Mouse (Mus musculus) macrophage (primary cell): ENCODE measurements around the gene Gps2. TPM values are rescaled to one million over a fixed set of nuclear protein-coding genes. Genes with fewer than 3 reads are reported as not detected.
A peak's percentile ranks its signal among the peaks of the same experiment; 100 is the strongest.
"Not testable (repeated sequence)": the region's sequence is repeated elsewhere in the genome, so short reads cannot be mapped to it uniquely, and the experiment has no call there.

Experiments
- H3K27ac ChIP-seq: fragments of 350-480 bp; formaldehyde crosslinking; 2 replicates; pipeline ENCODE4 v1.9.0; 2021
- H3K36me3 ChIP-seq: fragments of 350-480 bp; formaldehyde crosslinking; 2 replicates; pipeline ENCODE4 v1.9.0; 2021; ENCODE audit errors: inconsistent target
- H3K4me3 ChIP-seq: fragments of 350-480 bp; formaldehyde crosslinking; 2 replicates; pipeline ENCODE4 v1.9.0; 2021; ENCODE audit errors: inconsistent target
- H3K79me2 ChIP-seq: fragments of 350-480 bp; formaldehyde crosslinking; 2 replicates; pipeline ENCODE4 v1.9.0; 2021; ENCODE audit errors: inconsistent target
- WGBS: methylation state at CpG from one replicate; pipeline ENCODE4 v1.1.7; 2026; ENCODE audit warnings: inconsistent platforms; ENCODE audit not compliant: missing documents; 5-methylcytosine and 5-hydroxymethylcytosine counted together
- polyA plus RNA-seq: library from polyadenylated mRNA; stranded (reverse); fragments of 250-400 nt; gene quantifications from 3 replicates; pipeline ENCODE4 v1.2.4, GENCODE M21; 2018; ENCODE audit warnings: inconsistent platforms

The Gps2 gene
- polyA plus RNA-seq, 1 experiment from 2014 or later, result 74.1 TPM

DNA sequence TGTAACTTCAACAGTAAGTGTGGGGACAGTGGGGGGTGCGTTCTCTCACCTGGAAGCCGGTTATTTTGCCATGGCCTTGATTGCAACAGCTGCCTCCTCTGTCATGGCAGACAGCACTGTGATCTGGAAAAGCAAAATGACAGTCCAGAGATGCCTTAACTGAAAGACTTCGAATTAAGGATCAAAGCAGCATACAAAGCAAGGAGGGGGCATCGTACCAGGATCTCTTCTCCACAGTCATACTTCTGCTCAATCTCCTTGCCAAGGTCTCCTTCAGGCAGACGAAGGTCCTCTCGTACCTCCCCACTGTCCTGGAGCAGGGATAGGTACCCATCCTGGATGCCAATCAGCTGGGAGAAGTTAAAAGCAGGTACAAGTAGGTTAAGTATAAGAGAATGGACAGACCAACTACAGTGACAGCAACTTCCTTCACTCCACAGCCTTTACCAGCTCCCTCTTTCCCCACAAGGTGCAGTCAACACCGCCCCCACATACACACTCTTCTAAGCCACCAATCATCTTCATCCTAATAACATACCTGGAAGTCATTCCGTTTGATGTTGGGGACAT, 3.8 kb downstream of the Gps2 start:
- Histone ChIP-seq H3K4me3 (no peak overlapping the region), H3K36me3 (peaks cover 34% of the 10 kb centered on the region), H3K79me2 (peaks cover 61% of the 10 kb centered on the region), H3K27ac (no peak overlapping the region)
- 78% methylated on average over 8 of the region's 8 CpGs for WGBS

DNA sequence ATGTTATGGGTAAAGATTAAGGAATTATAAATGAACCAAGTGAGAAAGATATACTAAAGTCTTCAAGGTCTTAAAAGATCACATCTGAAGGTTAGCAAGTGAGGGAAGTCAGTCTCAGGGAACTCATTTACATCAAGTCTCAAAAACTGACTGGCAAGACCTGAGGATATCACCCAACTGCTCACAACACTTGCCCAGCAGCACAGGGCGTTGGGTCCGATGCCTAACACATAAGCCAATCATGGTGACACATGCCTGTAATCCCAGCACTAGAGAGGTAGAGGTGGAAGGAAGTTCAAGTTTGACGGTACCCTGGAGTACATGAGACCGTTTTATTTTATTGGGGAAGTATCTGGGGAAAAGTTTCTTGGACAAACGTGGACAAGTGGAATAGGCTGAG, 4.4 kb downstream of the Gps2 start:
- Histone ChIP-seq H3K79me2 (peaks cover 61% of the 10 kb centered on the region), H3K4me3 (no peak overlapping the region), H3K27ac (no peak overlapping the region), H3K36me3 (peaks cover 33% of the 10 kb centered on the region)
- WGBS, result 68% methylated on average over 5 of the region's 5 CpGs

DNA sequence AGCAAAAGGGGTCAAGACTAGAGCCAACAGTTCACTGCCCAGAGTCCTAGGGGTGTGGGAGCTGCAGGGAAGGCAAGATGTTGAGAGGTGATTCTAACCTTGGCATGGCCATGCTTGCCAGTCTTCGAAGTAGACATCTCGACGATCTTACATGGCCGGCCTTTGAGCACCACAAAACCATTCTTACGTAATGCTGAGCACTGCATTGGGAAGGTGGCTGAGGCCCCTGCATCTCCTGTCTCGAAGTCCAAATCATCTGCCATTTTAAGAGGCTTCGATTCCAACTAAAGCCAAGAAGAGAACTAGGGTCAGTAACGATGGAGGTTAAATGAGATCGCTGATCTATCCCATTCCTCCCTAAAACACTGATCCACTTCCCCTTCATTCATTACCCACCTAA, 5.4 kb downstream of the Gps2 start:
- peak overlapping the region; percentile 77 for H3K27ac ChIP-seq
- H3K36me3 ChIP-seq, result peaks cover 33% of the 10 kb centered on the region
- peak overlapping the region; percentile 86 for H3K4me3 ChIP-seq
- WGBS, result 34% methylated on average over 9 of the region's 9 CpGs
- peaks cover 61% of the 10 kb centered on the region for H3K79me2 ChIP-seq

DNA sequence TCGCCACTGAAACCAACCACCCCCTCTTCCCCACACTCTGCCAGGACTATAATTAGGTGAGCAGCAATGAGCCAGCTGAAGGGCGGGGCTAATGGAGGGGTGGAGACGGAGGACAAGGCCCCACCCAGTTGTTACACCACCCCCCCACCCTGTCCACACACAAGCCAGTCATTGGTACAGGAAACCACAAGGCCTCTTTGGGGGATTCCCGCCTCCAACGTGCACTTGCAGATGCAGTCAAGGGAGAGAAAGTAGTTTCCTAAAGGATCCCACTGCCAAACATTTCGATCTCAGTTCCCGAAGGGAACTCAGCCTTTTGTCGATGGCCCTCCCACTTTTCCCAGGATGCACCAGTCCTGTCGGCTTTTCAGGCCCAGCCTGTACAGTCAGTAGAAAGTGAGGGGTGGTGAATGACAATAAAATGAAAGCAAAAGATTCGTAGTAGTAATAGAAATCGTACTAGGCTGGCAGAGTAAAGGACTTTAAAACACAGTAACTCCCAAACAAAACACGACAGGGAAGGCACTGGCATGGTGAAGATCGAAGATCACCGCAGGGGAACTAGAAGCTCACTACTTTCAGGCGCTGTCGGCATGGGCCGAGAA, 6.1 kb downstream of the Gps2 start:
- H3K4me3 ChIP-seq, result peak overlapping the region; percentile 86
- H3K79me2 ChIP-seq, result peaks cover 55% of the 10 kb centered on the region
- WGBS, result 1% methylated on average over 17 of the region's 17 CpGs
- peaks cover 33% of the 10 kb centered on the region for H3K36me3 ChIP-seq
- H3K27ac ChIP-seq, result peak overlapping the region; percentile 77

DNA sequence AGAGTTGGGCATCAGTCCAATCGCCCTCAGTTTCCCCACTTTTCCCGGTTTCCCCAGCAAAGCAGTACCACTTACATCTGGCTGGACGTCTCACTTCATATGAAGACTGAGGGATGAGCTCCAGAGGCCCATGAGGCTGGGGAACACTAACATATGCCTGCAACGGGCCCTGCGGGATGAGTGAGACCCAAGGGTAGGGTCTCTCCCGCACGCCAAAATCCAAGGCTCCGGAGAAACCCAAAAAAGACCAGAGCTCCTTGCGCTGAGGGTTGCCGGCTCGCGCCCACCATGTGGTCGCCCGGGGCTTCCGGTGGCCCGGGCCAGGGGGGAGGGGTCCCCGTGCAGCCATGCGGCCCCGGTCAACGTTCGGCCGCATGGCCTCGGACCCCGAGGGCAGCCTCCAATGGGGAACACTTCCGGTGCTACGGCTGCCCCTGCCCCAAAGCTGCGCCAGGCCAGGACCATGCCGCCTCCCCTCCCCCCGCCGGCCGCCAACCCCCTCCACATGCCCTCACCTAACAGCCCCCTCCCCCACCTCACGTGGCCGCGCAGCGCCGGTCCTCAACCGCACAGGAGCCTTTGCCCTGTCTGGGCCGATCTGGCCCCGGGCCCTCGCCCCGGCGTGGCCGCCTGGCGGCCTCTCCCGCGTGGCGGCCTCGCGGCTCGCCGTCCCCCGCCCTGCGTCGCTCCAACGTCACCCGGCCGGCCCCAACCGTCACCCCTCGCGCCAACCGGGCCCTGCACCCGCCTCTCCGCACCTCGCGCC, 6.8 kb downstream of the Gps2 start:
- Histone ChIP-seq H3K36me3 (peaks cover 33% of the 10 kb centered on the region), H3K79me2 (peaks cover 48% of the 10 kb centered on the region), H3K4me3 (peak overlapping the region; percentile 86), H3K27ac (peak overlapping the region; percentile 77)
- WGBS, result under 1% methylated on average over 42 of the region's 65 CpGs

DNA sequence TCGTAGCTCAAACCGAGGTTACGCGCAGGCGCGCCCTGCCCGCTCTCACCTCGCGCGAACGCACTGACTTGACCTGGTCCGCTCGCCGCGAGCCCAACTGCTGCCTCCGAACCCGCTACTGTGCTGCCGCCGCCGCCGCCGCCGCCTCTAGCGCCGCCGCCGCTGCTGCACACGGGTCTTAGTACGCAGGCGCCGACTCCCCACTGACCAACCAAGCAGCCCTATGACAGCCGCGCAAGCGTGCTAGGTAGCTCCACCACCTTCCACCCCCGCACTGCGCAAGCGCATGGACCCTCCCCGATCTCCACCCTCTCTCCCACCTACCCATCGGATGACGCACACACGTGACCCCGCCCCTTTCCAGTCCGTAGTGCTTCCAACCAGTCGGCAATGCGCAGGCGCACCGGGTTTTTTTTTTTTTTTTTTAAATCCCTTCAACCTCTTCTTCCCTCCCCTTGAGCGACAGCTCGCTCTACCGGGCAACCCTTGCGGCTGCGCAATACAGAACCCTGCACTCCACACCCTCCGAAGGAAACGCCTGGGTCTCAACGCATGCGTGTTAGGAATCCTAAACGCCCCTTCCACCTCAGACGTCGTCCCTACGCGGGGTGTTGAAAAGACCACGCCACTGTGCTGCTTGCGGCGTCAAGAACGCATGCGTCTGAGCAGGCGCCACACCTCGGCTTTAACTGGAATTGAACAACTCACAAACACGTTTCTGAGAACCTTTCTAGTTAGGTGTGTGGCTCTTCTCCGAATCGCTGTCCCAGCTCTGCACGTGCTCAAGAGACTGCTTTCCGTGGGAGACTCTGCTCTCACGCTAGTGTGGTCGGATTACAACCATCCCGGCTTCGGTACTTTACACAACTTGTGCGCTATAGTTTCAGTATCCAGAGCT, 7.7 kb downstream of the Gps2 start, which contains the start of gene Eif5a:
Gene Eif5a, minus strand, starts transcription at position 845 of the 898 bp plus-strand sequence.
- WGBS, result under 1% methylated on average over 78 of the region's 78 CpGs
- peaks cover 24% of the 10 kb centered on the region for H3K36me3 ChIP-seq
- H3K79me2 ChIP-seq, result peaks cover 39% of the 10 kb centered on the region
- H3K4me3 ChIP-seq, result peak within 1 kb of the TSS; percentile 86
- H3K27ac ChIP-seq, result peak within 1 kb of the TSS; percentile 85

DNA sequence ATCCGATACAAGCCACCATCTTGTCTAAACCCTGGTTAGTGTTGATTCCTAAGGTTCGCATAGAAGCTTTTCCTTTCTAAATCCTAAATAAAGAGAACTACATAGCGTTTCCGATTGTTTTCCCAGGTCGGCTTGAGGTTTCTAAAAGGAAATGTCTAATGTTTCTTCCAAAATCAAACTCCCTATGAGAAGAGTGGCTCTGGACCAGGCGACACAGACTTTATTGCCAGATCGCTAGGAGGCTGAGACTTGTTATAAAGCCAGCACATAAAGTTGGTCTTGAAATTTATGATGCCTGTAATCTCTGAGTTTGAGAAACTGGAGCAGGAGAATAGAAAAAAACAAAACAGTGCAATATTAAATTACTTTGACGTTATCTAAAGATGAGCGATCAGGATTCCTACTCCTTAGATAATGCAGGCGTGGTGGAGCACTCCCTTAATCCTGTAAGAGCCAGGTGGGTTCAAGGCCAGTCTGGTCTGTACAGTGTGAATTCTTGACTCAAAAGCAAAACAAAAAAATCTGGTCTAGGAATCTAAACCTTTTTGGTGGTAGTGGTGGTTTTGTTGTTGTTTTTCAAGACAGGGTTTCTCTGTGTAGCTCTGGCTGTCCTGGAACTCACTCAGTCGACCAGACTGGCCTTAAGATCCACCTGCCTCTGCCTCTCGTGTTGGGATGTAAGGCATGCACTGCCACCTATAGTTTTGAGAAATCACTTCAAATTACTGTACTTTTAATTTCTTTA, 8.5 kb downstream of the Gps2 start:
- Histone ChIP-seq H3K36me3 (peaks cover 15% of the 10 kb centered on the region; the same call in 1 of the 2 replicates), H3K27ac (peak overlapping the region; percentile 85), H3K79me2 (peaks cover 31% of the 10 kb centered on the region), H3K4me3 (peak overlapping the region; percentile 67)
- WGBS, result 9% methylated on average over 12 of the region's 12 CpGs

DNA sequence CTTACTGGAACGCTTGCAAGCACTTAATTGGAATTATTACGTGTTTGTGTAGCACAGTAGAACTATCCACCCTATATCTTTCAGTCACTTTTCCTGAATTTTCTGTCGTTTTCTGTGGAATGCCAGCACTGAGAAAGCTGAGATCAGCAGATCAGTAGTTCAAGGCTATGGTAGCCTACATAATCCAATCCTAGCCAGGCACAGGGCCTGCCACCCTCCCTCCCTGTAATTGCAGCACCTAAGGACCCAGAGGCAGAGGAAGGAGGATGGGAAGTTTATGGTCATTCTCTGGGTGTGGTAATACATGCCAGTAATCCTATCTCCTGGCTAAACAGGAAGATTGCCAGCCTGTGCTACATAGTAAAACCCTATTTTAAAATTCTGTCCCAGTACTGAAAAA, 9.1 kb downstream of the Gps2 start:
- Histone ChIP-seq H3K27ac (peak overlapping the region; percentile 85), H3K36me3 (peaks cover 10% of the 10 kb centered on the region; the same call in 1 of the 2 replicates), H3K79me2 (peaks cover 25% of the 10 kb centered on the region), H3K4me3 (peak overlapping the region; percentile 67; the same call in 1 of the 2 replicates)
- 80% methylated on average over 3 of the region's 3 CpGs for WGBS

DNA sequence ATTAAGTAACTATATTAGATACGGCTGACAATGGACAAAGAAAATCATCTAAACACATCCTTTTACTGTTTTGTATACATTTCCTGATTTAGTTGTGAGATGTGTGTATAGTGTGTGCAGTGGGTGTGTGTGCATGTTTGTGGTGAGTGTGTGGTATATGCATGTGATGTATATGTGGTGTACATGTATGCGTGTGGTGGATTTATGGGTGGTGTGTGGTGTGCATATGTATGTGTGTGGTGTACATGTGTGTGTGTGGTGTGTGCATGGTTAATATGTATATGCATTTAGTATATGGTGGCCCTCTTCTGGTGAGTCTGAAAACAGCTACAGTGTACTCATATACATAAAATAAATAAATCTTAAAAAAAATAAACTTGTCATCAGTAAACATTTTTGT, 13.8 kb downstream of the Gps2 start:
- WGBS, result 95% methylated on average over 2 of the region's 2 CpGs
- Histone ChIP-seq H3K27ac (no peak overlapping the region), H3K4me3 (no peak overlapping the region), H3K36me3 (no peaks in the 10 kb centered on the region), H3K79me2 (no peaks in the 10 kb centered on the region)

DNA sequence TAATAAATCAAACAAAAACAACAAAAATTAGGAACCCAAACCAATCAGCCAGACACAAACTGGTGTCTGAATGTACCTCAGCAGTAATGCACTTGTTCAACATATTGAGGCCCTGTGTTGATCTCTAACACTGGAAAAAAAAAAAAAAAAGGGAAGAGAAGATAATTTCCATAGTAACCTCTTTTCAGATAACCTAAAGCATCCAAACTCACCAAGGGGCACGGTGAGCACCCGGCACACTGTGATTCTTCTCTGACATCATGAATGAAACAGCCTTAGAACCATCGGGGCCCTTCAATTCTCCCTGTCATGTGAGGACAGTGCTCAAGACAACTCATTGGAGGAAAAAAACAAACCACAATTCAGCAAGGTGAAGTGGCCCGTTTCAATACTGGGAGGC, 16.0 kb downstream of the Gps2 start:
- Histone ChIP-seq H3K4me3 (no peak overlapping the region), H3K79me2 (no peaks in the 10 kb centered on the region), H3K27ac (no peak overlapping the region), H3K36me3 (no peaks in the 10 kb centered on the region)
- 57% methylated on average over 4 of the region's 4 CpGs for WGBS

DNA sequence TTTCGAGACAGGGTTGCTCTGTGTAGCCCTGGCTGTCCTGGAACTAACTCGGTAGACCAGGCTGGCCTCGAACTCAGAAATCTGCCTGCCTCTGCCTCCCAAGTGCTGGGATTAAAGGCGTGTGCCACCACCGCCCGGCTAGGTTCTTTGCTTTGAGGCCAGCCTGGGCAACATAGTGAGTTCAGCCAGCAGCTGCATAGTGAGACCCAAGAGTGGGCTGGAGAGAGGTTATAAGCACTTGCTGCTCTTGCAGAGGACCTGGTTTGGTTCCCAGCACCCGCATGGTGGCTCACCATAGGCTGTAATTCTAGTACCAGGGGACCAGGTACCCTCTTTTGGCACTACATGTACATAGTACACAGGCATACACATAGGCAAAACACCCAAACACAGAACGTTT, 16.5 kb downstream of the Gps2 start:
- WGBS, result 89% methylated on average over 8 of the region's 8 CpGs
- H3K4me3 ChIP-seq, H3K36me3 ChIP-seq, H3K79me2 ChIP-seq, H3K27ac ChIP-seq: not testable (repeated sequence)

DNA sequence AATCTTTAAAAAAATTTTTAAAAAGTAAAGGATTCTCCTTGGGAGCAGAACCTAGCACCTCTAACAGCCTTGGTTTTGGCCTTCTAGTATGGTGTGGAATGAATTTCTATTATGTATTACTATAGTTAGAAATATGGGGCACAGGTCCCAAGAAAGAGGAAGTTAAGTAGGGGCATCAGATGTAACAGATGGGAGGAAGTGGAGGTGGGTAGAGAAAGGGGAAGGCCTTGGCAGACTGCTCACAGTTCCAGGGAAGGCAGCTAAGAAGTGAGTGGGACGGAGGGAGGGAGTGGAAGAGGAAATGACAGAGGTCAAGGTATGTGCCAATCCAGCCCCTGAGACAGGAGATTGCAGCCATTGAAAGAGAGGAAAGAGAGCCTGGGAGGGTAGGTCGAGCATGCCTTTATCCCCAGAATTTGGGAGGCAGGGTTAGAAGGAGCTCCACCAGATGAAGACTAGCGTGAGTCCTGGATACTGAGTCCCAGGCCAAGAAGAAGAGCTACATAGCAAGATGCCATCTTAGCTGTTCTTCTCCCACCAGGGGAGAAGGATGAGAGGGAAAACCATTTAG, 17.4 kb downstream of the Gps2 start:
- H3K4me3 ChIP-seq, result no peak overlapping the region

DNA sequence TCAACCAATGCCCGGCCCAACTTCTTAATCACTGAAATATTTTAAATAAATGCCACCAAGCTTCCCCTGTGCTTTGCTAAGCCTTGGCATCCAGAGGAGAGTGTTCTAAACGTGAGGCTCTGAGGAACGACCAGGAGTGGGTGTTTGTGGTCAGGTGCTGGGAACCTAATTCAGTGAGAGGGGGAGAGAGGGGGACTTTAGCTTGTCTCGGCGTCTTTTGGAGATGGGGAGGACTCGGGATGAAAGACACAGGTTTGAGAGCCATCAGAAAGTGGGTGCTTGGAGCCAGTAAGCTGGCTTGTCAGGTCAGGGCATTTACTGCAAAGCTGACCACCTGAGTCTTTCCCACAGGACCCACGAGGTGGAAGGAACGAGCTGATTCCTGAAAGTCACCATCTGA, 18.1 kb downstream of the Gps2 start:
- 28% methylated on average over 7 of the region's 8 CpGs for WGBS
- Histone ChIP-seq H3K27ac (peak overlapping the region; percentile 33; the same call in 1 of the 2 replicates), H3K36me3 (no peaks in the 10 kb centered on the region), H3K4me3 (no peak overlapping the region), H3K79me2 (no peaks in the 10 kb centered on the region)

More for the DNA sequence above, 17.4 kb downstream of the Gps2 start:
- Histone ChIP-seq H3K27ac (peak overlapping the region; percentile 33), H3K36me3 (no peaks in the 10 kb centered on the region), H3K79me2 (no peaks in the 10 kb centered on the region)
- 5% methylated on average over 3 of the region's 3 CpGs for WGBS
